Mouse (Mus musculus): ENCODE results near the gene Vcp.

Gene Vcp

DNA sequence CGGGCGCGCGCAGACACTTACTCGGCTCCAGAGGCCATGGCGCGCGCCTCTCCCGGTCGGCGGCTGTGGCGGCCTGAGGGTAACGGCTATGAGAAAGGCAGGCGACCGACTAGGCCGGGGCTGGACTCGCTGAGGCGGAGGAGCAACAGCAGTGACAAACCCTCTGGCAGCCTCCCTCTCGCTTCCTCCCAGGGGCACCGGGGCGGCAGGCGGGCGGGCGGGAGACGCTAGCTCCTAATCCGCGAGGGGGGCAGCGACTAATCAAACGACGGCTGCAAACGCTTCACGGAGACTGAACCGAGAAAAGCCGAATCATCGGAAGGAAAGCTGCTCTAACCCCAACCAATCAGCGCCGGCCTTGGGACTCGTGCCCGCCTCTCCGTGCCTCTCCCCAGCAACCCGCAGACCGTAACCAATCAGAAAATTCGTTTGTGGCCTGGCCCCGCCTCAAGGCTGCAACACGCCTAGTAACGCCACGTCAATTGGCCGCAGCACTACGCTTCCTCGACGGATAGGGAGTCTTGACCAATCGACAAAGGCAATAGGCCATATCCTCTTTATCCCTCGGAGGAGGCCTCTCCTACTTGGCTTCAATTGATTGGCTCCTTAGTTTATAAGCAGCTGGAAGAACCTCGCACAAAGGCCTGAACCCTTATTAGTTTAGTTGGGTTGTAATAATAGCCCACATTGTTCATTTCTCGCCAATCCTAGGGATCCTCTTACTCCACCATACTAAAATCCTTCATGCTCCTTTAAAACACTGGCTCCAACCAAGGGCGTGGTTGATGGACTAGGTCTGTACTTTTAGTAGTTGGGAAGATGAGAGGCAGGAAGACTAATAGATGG, at the start of gene Vcp:
Vcp (minus strand) TSS at position 367 of the 846 bp plus-strand sequence.
- peak; percentile 98 to 99 for DNase-seq

DNA sequence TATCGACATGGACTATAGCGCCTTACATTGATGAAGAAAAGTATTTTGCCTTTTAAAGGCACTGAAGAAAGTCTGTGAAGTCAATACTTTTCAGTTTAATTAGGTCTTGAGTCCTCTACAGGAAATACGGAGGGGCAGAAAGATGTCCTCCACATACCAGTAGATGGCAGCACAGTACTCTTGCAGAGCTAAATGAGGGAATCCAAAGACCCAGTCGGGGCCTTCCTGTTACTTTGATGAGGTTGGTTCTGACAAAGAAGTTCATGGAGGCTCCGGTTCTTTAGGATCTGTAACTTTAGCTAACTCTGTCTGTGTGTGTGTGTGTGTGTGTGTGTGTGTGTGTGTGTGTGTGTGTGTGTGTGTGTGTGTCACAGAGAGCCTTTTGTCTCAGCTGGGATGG, 46.9 kb upstream of the Vcp start:
- peak; percentile 47 to 50 for DNase-seq

DNA sequence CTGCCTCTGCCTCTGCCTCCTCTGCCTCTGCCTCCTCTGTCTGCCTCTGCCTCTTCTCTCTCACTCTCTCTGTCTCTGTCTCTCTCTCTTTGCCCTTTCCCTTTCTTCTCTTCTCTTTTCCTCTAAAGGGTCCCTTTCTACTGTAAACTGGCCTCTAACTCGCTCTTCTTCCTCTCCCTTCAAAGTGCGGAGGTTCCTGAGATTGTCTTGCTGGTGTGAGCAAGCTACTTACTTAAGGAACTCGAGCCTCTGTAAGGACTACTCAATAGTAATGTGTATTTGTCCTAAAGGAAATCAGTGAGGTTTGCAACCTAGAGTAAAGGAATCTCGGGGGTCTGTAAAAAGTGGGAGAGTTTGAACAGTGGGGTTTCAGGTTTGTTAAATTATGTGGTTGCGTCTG, 46.3 kb upstream of the Vcp start:
- no peak for DNase-seq

DNA sequence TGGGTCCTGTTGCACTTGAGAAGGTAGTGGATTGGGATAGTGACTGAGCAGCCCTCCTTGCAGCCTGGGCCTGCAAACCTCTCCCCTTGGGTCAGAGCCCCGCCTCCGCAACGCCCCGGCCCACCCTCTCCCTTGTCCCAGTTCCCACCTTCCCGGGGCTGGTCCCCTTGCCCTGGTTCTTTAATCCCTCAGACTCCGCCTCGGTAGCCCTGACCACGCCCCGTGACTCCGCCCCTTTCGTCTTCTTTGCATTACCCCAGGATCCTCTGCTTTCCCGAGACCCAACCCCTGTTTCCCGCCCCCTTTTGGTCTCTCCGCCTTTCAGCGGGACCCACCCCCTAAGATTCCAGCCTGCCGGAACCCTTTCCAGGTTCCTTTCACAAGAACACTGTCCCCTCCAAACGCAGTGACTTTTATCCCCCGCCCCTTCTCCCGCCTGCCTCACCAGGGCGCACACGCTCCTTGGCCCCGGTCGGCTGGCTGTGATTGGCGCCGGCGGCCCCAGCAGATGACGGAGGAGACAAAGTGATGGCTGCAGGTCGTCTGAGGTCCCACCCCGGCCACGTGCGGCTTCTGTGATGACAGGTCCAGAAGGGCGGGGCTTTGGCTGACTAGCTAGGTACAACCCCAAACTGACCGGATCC, 45.5 kb upstream of the Vcp start, which contains the start of gene Fam214b:
Fam214b (minus strand) TSS at position 562 of the 644 bp plus-strand sequence.
- peak; percentile 80 to 82 for DNase-seq

DNA sequence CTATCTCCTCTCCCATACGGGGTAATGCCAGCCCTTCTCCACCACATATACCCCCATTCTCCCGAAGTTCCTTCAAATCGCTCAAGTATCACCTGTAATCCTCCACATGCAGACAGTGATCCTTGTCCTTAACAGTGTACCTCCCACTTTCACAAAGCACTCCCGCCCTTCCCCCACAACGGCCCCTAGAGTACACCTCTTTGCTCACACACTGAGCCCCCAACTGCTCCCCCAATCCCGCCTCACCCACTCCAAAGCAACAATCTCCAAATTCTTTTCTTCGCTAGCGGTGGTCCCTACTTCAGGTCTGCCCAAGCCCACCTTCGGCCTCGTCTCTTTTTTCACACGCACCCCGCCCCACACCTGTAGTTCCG, 45.0 kb upstream of the Vcp start:
- peak in 1 of 2 experiments; percentile 19 for DNase-seq

DNA sequence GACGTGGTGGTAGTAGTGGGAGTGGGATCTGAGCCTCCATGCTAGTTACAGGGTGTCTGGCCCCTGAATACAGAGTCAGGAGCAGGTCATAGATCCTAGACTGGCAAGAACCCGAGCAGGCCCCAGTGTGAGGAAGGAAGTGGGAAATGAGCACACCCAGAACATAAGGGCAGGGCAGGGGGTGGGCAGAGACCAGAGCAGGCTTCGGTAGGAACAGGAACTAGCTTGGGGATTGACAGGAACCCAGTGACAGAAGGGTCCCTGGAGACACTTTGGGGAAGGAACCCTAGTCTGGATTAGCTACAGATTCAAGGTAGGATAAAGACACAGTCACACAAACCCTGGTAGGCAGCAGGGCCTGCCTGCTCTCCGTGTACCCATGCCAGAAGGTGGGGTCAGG, 44.4 kb upstream of the Vcp start:
- no peak for DNase-seq

DNA sequence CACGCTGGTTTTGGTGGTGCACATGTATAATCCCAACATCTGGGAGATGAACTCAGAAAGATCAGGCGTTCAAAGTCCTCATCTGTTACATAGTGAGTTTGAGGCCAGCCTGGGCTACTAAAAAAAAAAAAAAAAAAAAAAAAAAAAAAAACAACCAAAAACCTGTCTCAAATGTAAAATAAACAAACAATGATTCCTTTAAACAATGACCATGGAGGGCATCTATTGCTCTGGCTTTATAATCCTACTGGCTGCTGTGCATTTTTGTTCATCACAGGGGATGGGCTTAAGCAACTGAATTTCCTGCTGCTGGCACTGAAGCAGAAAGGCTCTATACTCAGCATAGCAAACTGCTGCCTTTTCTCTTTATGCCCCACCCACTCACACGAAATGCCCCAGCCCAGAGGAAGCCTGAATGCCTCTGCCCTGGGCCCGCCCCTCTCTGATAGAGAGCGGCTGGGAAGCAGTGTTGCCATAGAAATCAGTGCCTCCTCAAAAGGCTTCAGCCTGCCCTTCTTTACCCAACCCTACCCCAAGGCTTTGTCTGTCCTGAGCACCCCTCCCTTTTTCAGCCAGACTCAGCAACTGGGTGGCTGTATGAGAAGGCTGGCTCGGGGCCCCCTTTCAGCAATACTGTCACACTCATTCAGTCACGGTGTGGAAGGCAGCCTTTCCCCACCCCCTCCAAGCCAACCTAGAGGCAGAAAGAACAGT, 43.5 kb upstream of the Vcp start:
- DNase-seq: peak; percentile 52 to 69

DNA sequence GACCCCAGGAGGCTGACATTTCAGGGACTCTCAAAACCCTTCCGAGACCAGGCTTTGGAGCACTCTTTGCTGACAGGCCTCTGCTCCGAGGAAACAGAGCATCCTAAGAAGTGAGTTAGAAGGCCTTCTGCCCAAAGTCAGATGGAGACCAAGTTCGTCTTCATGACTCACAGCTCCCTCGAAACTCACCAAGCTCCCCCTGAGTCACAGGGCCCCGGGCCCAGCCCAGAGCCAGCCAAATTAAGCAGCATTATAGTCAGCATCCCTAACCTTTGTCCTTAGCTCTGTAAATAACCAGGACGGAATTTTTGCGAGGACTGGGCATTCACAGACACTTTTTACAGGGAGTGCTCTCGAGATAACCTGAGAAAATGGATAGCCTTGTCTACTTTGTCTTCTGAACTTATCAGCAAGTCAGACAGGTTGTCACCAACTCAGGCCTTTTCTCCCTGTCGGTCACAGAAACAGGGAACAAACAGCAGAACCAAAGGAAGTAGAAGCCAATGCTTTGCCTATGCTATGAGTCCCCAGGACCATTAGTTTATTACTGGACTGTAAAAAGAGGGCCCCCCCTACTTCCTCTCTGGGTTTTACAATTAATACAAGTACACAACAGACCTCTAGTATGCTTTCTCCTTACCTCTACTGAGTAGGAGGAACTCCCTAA, 40.7 kb upstream of the Vcp start:
- DNase-seq: no peak

DNA sequence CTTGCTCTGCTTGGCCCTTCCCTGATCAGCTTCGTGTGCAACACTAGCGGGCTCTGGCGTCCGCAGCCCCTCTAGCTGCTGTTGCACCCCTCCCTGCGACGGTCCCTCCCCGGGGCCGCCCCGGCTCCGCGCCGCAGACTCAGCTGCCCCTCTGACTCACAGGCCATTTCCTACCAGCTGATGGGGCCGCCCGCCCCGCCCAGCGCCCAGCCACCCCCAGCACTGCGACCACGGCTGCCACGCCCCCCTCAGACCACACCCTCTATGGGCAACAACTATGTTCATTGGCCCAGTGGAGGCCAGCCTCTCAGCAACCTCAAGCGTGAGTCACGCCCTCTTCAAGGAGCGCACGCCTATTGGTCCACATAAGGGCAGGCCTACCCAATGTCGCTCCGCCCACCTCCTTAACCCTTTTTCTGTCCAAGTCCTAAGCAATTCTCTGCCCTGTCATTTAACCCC, 39.8 kb upstream of the Vcp start:
- DNase-seq: peak; percentile 86 to 92

DNA sequence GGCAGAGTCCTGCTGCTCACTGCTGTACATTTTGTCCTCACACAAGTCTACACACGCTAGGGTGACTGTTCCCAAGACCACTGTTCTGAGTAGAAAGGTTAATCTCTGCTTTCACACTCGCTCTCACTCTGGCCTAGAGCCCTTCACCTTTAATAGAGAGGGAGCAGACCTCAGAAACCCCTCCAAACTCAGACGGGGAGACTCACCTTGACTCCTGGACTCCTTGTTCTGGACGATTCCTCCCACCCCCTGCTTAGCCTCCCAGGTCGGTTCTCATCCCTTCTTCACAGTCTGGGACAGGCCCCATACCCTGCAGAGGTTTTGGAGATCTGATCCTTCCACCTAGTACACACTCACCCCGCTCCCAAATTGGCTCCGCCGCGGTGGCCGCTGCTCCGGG, 39.3 kb upstream of the Vcp start:
- no peak for DNase-seq

DNA sequence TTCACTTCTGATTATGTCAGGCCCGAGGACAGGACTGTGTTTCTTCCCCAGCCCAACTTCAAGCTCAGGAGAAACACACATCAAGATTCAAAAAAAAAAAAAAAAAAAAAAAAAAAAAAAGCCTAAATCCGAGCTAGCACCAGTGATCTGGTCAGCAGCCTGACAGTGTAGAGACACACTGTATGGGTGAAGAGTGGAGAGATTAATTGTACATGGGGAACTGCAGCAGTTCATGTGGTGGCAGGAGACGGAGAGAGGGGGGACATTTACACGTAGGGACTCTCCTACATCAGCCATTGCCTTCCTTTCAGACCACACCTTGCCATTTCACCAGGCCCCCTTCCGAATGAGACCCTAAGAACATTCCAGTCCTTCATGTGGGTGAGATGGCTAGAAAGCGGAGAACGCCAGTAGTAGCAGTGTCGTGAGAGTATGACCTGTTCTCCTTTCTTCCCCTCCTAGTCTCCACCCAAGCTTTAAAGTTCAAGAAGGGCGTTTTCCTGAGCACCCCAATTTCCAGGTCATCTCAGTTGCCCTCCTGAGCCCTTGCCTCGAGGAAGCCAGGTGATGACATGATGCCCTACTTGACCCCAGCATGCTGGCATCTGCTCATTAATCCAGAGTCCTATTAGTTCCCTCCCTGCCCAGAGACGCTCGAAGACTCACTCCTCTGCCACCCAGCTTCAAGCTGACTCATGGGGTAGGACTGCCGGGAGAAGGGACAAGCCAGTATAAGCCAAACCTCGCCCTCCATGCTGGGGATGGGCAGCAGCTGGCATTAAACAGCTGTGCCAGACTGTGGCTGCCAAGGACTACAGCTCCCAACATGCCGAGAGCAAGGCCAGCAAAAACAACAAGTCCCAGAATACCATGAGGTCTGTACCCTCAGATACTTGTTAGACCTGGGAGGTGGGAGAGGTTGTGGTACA, 38.5 kb upstream of the Vcp start:
- DNase-seq: no peak

DNA sequence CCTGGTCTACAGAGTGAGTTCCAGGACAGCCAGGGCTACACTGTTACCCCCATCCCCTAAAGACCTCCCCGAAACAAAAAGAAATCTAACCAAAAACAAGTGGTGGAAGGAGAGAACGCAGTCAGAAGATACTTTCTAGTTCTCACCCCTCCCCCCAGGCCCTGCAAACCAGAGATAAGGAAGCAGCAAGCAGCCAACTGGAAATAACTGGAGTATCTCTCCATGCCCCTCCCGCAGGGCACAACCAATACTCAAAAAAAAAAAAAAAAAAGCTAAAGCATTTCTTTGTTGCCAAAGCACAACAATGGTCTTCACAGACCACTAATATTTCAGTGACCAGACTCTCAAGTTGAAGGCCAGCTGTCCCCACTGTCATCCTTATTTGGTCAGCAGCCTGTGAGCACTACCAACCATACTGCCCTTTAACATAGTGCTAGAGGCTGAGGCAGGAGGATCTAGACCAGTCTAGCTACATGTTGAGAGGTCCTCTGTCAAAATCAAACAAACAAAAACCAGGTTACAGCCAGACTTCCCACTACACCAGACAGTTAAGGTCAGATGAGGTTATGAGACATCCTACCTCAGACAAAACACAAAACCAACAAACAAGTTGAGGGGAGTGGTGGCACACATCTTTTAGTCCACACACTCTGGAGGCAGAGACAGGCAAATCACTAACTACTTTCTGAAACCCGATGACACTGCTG, 37.7 kb upstream of the Vcp start:
- no peak for DNase-seq

DNA sequence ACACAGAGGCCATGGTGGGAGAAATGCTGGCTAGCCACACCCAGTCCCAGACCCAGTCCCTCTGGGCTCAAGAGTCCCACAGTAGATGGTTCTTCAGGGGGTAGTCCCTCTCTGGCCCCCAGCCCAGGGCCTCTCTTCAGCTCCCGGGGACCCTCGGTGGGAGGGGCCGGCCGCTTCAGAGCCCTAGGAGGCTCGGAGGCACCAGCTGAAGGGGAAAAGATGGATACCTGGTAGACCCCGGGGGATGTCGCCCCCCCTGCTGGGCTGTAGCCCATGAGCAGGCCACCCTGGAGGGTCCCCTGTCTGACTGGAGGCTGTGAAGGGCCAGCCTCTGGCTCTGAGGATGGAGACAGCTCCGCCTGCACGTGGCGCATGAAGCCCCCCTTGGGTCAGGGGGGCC, 36.0 kb upstream of the Vcp start:
- DNase-seq: no peak

DNA sequence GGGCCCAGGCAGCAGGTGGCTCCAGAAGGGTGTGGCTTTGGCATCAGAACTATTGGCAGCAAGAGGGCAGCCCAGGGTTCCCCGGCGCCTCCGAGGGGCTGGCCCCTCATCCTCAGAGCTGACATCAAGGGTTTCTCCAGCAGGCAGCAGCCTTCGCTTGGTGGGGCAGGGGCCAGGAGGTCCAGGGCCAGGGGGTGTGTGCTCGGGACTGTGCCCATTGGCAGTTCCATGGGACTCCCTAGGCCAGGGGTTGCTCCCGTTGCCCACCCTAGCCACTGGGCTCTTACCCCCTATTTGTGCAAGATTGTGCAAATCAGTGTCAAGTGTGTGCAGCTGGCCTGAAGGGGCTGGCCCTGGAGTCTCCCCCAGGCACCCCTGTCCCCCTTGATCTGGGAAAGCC, 35.5 kb upstream of the Vcp start:
- DNase-seq: no peak

DNA sequence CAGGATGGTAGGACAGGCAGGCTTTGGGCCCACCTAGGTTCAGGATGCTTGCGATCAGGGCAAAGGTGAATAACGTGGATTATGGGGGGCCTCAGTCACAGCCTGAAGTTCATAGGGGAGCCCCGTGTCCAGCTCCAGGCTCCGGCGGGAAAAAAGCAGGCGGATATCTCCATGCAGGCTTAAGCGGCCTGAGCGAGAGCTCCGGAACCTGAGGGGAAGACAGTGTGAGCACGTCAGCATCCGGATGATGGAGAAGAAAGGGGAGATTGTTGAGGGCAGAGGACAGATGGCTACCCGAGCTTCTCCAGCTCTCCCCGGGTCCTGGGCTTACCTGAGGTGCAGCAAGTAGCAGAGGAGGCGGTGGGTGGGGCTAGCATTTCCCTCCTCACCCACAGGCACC, 33.2 kb upstream of the Vcp start:
- DNase-seq: no peak

DNA sequence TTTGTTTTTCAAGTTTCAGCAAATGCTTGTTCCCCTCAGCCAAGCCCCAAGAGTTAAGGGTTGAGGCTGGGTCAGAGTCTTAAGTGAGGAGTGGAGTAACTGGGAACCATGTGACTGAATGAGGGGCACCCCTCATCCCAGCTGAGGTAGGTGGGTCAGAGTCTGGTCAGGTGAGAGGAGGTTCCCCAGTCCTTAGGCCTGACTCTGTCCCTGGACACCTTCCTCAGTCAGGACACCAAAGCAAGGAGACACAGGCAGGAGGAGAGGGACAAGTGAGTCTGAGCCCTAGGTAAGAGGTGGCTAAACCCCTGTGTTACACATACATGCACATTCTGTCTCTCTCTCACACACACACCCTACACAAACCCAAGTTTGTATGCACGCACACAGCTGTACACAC, 32.2 kb upstream of the Vcp start:
- no peak for DNase-seq

DNA sequence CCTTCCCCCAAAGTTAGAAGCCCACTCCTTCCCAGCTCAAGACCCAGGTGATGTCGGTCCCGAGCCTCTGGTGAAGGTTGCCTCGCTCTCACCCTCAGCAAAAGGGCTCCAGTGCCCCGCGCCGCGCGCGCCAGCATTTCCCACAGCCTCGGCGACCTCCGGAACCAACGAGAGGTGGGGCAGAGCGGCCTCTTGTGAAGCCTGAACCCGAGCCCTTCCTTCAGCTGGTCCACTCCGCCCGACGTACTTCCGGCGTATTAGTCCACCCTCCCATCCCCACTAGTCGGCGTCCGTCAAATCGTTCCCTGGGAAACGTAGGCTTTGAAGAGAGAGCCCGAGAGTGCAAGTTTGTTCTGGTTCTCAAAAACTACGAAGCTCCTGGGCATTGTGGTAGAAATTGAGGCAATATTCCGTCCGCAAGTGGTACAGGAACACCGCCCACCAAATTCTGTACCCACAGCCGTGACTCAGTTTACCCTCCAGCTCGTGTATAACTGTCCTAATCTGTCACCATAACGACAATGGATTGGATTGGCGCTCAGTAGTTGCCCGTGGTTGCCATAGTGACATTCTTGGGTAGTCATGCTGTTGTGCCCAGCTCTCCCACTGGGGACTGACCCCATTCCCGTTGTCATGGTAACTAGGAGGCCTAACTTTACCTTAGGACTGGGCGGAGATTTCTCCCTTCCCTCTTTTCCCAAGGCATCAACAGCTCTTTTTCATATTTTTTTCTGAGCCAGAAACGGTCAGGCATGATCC, 31.1 kb upstream of the Vcp start, which contains the start of gene Stoml2:
Stoml2 (minus strand) TSS at position 474 of the 759 bp plus-strand sequence.
- DNase-seq: peak; percentile 91

DNA sequence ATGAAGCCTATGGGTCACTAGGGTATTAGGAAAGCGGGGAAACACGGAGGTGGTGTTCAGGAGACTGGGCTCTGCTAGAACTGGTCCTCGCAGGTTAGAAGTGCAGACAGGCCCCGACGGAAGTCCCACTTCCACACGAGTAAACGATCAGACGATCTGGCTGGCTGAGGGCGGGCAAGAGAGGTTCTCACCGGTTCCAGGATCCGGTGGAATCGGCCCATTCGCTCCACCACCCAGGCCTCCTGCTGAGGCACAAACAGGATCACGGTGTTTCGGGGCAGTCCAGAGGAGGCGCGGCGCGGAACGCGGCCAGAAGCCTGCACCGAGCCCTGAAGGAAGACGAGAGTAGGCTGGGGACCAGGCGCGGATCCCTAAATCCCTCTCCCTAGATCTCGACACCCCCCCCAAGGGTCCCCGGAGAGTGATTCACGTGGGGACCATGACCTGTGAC, 30.5 kb upstream of the Vcp start:
- no peak for DNase-seq

DNA sequence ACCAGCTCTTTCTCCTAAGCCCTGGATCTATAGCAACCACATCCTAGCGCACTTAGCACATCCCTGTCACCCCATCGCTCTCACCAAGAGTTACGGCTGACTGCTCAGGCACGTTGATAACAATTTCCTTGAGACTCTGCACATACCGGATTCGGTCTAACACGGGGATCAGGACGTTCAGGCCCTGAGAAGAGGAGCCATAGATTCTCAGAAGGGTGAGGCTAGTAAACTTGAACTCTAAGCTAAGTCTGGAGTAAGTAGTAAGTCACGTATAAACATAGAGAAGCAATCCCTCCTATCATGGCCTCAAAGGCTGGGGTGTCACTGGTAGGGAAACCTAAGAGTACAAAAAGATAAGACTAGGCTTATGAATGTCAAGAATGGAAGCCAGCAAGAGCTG, 30.0 kb upstream of the Vcp start:
- no peak for DNase-seq

DNA sequence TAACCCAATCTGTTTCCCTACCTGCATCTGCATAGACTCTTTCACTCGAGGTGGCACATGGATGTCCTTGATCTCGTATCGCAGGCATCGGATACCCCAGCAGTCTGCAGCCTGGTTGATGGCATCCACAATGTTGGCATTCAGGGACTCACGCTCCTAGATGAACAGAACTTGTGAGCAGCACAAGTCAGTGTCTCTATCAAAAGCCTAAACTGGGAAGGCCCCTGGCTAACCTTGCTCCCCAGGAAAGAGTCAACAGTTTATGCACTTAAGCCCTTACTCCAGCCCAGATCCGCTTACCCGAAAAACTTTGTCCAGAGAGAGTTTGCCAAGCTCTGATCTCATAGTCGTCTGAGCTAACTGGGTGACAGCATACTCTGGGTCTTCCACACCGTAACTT, 29.4 kb upstream of the Vcp start:
- no peak for DNase-seq

Data from thymus, postnatal 36 days (tissue).